Mouse (Mus musculus): ENCODE measurements around the gene Hace1.

DNA sequence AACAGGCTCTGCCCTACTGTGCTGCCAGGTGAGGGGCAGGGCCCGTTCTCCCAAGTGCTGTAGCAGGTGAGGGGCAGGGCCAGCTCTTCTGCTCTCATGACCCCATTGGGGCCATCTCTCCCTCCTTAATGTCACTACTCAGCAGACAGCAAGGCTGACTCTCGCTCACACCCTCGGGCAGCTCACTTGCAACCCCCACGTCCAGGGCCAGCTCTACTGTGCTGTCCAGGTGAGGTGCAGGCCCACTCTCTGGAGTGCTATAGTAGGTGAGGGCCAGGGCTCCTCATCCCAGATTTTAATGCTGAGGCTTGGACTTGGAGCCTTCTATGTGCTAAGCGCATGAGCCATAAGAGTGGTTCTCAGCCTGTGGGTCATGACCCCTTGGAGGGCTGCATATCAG, 38.4 kb downstream of the Hace1 start:
- TF ChIP-seq CTCF (IDR thresholded peaks at IDR 0.05) (no peak), POLR2A (IDR thresholded peaks at IDR 0.05; ENCODE audit: insufficient read depth, low read depth, low read length) (no peak)
